In genomic region chr9:94456085-94456531, GRCm38 (mm10) we compare ENCODE assay signal across 9 mouse cellular contexts.
DNase-seq lines count a peak whose midpoint lies in the region; ATAC-seq and TF ChIP-seq lines count a peak whose summit lies in the region.
"Had no signal": no experiment of that assay in that cellular context is flagged by ENCODE, and none has a peak within 500 bp of the region (broad histone marks: within the 10 kb centered on the region; RNA-seq: fewer than 3 reads in every experiment).

No protein-coding gene starts in this region.

- no peaks in the 10 kb centered on the region for H3K27me3 ChIP-seq in liver, embryonic 13.5 days
- no peaks in the 10 kb centered on the region for H3K27me3 ChIP-seq in thymus, adult 2 months (ENCODE audit: control insufficient read depth, insufficient read depth, low read length)

- TF ChIP-seq POLR2A in thymus, adult 2 months (IDR thresholded peaks at IDR 0.05; ENCODE audit: control insufficient read depth, extremely low read depth, insufficient read depth, low read length, poor library complexity): no peak

- intact Hi-C loops in gastrocnemius, postnatal 36 days (cut with DNase I): no loop called here

- no peak overlapping the region for H3K4me3 ChIP-seq in liver, embryonic 13.5 days (replicated peaks)
- H3K4me3 ChIP-seq in thymus, adult 2 months (ENCODE audit: control insufficient read depth, insufficient read depth, low read length): no peak overlapping the region
- H3K4me3 ChIP-seq: myocyte had no signal

- H3K4me1 ChIP-seq in liver, embryonic 13.5 days (replicated peaks): no peaks in the 10 kb centered on the region
- H3K4me1 ChIP-seq in thymus, adult 2 months (replicated peaks; ENCODE audit: control insufficient read depth, insufficient read depth, low read length): no peaks in the 10 kb centered on the region

- no peak for TF ChIP-seq CTCF in thymus, adult 2 months (IDR thresholded peaks at IDR 0.05; ENCODE audit: borderline replicate concordance, control insufficient read depth, extremely low read depth, insufficient read depth, low read length, poor library complexity)

- H3K27ac ChIP-seq in liver, embryonic 13.5 days: 0 out of 2 replicates have a peak overlapping the region, but pooled peaks have one; percentile 32
- no peak overlapping the region for H3K27ac ChIP-seq in thymus, adult 2 months (ENCODE audit: control insufficient read depth, insufficient read depth, low read length)

- peak; percentile 1 for DNase-seq in heart, adult 8-10 months (ENCODE audit: low spot score)
- no peak for DNase-seq in heart, postnatal 4 days
- DNase-seq in adrenal gland, postnatal 14 days: peak; percentile 70
- peak; percentile 16 to 18 for DNase-seq in gastrocnemius, postnatal 36 days
- no peak for DNase-seq in liver, embryonic 13.5 days
- DNase-seq in thymus, adult 2 months: no peak
- DNase-seq in thymus, postnatal 0 days (ENCODE audit: low spot score): no peak
- no peak for DNase-seq in frontal cortex, postnatal 14 days (ENCODE audit: low spot score in 2 of 2)

- no peak overlapping the region for H3K4me2 ChIP-seq in liver, embryonic 13.5 days

- no peak overlapping the region for H3K9ac ChIP-seq in liver, embryonic 13.5 days

- H3K9me3 ChIP-seq in liver, embryonic 13.5 days (replicated peaks): no peaks in the 10 kb centered on the region

- peak; percentile 80 for ATAC-seq in liver, embryonic 13.5 days (ENCODE audit: low read depth)

- no peaks in the 10 kb centered on the region for H3K36me3 ChIP-seq in liver, embryonic 13.5 days
- no peaks in the 10 kb centered on the region for H3K36me3 ChIP-seq in thymus, adult 2 months (ENCODE audit: control insufficient read depth, insufficient read depth, low read length)

- 57% methylated on average over 6 of the region's 6 CpGs for WGBS in liver, embryonic 13.5 days (ENCODE audit: insufficient replicate concordance)
- 95% methylated on average over 6 of the region's 6 CpGs for WGBS in thymus, adult 2 months

Comparison
In these comparisons a context has a peak if more than half of its experiments do, and no peak if none do; other contexts are left out.
1. DNase-seq: peak in heart, adult 8-10 months (single experiment), adrenal gland, postnatal 14 days (single experiment) and gastrocnemius, postnatal 36 days (2 of 2); none in heart, postnatal 4 days (single experiment), liver, embryonic 13.5 days (single experiment), thymus, adult 2 months (single experiment), thymus, postnatal 0 days (single experiment) and frontal cortex, postnatal 14 days (0 of 2).